Mouse (Mus musculus) large intestine, adult 2 months (tissue): Measurements from ENCODE around the gene Hemgn. TPM values are rescaled to one million over a fixed set of nuclear protein-coding genes. Genes with fewer than 3 reads are reported as not detected.

Experiments
- DNase-seq: peaks from one replicate; pipeline ENCODE4 v3.0.0-alpha.2; 2012; ENCODE audit warnings: low read depth, low spot score
- WGBS: fragments of 180-500 bp; shearing (Covaris S2); methylation state at CpG from one replicate; pipeline ENCODE4 v1.1.7; 2018; 5-methylcytosine and 5-hydroxymethylcytosine counted together
- polyA plus RNA-seq: library from polyadenylated mRNA; depleted of rRNA; stranded (reverse); fragments of >200 nt; gene quantifications from 2 replicates; pipeline ENCODE4 v1.2.3, GENCODE M21; 2012; rRNA removed

The Hemgn gene
- polyA plus RNA-seq, 1 experiment, result 0.05 TPM

DNA sequence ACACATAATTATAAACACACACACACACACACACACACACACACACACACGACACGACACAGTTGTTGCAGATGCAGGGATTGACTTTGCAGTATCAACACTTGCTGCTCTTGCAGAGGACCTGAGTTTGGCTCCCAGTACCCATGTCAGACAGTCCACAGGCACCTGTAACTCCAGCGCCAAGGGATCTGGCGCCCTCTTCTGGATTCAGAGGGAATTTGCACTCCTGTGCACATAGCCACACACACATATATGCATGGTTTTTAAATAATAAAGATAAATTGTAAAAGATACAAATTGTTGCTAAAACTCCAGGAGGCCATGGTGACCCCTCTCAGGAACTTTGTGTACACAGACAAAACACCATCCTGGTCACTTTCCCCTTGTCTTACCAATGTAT is 44.2 kb downstream of the Hemgn start:
- no peak for DNase-seq
- WGBS, result 65% methylated on average over 4 of the region's 4 CpGs

DNA sequence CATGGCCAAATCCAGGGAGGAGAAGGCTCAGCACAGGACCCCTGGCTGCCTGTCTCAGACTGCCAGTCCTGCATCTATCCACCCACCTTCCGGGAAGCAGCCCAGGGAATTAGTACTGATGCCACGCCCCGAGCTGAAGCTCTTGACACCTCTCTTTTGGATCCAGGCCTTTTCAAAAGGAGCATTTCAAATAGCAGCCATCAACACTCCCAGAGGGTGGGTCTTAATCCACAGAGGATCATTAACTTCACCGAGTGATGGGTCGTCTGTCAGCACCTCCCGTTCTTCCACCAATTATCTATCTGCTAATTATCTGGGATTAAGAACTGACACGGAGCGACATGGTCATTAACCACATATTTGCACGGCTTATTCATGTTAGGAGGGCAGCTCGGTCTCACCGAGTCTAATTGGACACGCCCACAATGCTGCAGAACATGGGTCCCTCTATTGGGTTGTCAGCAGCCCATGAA is 45.8 kb downstream of the Hemgn start:
- no peak for DNase-seq
- 11% methylated on average over 12 of the region's 12 CpGs for WGBS

DNA sequence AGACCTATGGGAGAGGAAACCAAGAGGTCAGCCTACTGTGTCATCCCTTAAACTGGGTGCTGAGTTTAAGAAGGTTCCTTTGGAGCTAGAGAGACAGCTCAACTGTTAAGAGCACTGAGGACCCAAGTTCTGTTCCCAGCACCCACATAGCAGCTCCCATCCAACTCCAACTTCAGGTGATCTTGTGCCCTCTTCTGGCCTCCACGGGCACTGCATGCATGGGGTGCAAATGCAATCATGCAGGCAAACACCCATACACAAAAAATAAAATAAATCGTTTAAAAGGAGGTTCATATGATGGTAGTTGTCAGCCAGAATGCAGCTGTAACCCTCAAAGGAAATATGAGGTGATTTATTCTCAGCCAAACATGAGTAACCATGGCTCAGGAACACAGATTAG is 48.9 kb downstream of the Hemgn start:
- 79% methylated on average over 2 of the region's 2 CpGs for WGBS
- no peak for DNase-seq

DNA sequence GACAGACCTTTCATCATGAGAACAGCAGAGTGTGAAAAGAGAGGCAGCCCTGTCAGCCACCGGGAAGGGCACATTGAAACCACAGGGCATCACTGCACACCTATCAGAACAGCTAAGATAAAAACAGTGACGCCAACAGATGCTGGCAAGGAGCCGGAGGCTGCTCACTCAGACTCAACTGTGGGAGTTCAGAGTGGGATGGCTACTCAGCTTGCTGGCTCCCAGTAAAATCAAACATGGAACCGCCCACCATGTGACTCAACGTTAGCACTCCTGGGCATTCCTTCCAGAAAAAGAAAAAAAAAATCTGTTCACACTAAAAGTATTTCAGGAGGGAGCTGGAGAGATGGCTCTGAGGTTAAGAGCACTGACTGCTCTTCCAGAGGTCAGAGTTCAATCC is 52.0 kb downstream of the Hemgn start:
- 61% methylated on average over 5 of the region's 5 CpGs for WGBS
- DNase-seq, result no peak

- WGBS, result 63% methylated on average over 12 of the region's 12 CpGs
- DNase-seq, result no peak
Observed at GRCm38 (mm10) chr4:46359539-46360253, 53.6 kb downstream of the Hemgn start.

GRCm38 (mm10) chr4:46356351-46357133 is 56.8 kb downstream of the Hemgn start:
- WGBS, result 48% methylated on average over 12 of the region's 12 CpGs
- DNase-seq, result peak; percentile 8

DNA sequence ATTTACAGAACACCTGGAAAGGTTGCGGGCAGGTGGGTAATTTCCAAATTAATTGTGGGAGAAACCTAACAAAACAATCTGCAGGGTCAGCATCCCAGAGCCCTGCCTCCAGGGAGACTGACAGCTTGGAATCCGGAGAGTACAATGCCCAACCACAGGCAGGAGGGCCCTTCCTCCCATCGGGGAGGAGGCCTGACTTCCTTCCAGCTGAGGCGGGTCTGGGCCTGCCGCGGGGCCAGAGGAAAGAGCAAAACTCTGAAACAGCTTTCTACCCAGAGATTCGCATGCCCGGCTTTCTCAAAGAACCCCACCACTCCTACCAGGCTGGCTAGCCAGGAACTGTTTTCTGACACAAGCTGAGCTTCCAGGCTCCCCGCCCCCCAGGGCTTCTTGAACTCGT is 60.3 kb downstream of the Hemgn start:
- no peak for DNase-seq
- WGBS, result 31% methylated on average over 10 of the region's 10 CpGs

- 69% methylated on average over 5 of the region's 5 CpGs for WGBS
- DNase-seq, result no peak
Observed at GRCm38 (mm10) chr4:46349530-46349929, 63.8 kb downstream of the Hemgn start.

DNA sequence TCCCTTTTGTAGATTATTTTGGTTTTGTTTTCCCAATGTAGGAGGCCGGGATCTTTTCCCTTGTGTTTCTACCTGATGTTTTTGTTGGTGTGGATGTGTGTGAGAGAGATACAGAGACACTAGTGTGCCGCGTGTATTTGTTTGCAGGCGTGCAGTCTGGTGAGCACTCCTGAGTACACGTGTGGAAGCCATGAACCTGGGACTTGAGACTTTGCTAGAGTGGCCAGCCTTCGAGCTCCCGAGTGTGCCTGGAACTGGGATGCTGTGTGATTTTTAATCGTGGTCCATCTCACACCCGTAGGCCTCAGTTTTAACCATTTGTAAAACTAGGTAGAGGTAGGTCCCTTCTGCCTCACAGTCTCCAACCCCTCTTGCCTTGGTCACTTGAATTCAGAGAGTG is 64.4 kb downstream of the Hemgn start:
- DNase-seq, result no peak
- WGBS, result 35% methylated on average over 9 of the region's 9 CpGs

DNA sequence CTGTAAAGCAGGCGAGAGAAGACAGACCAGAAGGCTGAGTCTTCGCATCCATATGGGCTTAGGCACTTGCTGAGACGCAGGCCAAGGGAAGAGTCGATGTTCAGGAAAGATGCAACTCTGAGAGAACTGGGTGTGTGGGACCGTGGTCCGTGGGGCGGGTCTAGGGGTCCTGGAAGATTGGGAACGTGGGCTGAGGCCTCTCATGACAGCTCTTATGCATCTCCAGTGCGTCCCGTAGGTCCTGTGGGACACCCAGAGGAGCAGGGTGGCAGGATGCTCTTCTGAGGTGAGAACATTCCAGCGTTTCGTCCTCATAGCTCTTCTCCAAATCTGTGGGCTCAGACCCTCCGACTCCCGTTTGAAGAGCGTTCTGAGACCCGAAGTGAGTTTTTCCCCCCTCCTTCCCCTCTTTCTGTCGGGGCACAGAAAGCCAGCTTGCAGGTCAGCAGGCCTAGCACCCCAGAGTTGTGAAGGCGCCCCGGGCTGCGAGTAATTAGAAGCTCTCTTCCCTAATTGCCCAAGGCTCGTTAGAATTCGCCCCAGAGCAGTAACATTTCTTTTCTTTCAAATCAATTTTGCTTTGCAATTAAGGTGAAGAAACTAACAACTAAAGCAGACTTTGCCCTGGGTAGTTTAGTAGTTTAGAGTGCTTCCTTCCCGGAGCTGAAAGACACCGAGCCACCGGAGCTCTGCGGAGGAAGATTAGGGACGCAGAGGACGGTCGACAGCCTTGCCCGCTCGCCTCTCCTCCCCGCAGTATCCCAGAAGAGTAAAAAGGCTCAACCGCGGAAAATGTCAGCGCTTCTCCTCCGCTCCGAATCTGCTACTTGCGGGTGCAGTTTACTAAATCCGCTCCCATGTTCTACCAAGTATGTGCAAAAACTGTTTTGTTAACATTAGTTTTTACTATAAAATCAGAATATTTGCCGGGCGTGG is 65.5 kb downstream of the Hemgn start:
- DNase-seq, result no peak
- 7% methylated on average over 41 of the region's 41 CpGs for whole genome bisulfite sequencing

GRCm38 (mm10) chr4:46347141-46347540 is 66.2 kb downstream of the Hemgn start:
- no peak for DNase-seq
- 9% methylated on average over 4 of the region's 4 CpGs for WGBS

DNA sequence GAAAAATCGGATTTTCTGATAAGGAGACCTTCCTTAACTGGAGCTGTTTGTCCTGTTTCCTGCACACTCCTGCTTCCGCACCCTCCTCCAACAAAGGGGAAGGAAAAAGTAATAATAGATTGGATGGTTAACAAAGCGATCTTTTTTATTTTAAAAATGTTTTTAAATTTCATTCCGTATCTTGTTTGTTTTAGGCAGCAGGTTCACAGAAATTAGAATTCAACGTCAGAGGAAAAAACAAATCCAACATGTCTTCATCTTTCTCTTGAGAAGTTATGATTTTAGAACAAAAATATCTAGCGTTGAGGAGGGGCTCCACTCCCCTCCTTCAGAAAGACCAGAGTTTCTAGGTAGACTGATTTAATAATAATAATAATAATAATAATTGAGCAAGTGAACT is 67.1 kb downstream of the Hemgn start:
- 35% methylated on average over 6 of the region's 6 CpGs for WGBS

DNA sequence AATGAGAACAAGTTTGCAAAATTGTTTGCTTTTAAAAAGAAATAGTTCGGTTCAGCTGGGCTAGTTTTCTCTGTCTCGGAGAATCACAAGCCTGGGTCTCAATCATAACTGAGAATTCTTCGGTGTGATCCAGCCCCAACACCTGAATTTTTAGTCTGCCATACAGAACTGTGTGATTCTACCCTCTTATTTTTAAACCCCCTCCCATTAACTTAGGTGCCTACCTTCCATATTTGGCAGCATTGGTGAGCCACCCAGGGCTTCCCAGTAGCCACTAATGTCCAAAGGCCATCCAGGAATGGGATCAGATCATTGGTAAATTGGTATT is 67.6 kb downstream of the Hemgn start:
- no peak for DNase-seq
- WGBS, result 26% methylated on average over 3 of the region's 3 CpGs

More for the DNA sequence above, 67.1 kb downstream of the Hemgn start:
- DNase-seq, result no peak

- 7% methylated on average over 67 of the region's 67 CpGs for WGBS
- DNase-seq, result no peak
Observed at GRCm38 (mm10) chr4:46345056-46345772, 68.1 kb downstream of the Hemgn start.

DNA sequence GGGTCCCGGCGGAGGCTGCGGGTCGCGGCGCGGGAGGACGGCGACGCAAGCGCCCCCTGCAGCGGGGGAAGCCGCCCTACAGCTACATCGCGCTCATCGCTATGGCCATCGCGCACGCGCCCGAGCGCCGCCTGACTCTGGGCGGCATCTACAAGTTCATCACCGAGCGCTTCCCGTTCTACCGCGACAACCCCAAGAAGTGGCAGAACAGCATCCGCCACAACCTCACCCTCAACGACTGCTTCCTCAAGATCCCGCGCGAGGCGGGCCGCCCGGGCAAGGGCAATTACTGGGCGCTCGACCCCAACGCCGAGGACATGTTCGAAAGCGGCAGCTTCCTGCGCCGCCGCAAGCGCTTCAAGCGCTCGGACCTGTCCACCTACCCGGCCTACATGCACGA is 69.0 kb downstream of the Hemgn start:
- no peak for DNase-seq
- WGBS, result under 1% methylated on average over 51 of the region's 51 CpGs

Other genes starting within 250 kb of the Hemgn start
- gene Xpa, start 217.2 kb downstream of the Hemgn start, polyA plus RNA-seq, result 8.7 and 15.8 TPM in 2 replicates
- gene Foxe1, start 69.9 kb downstream of the Hemgn start, polyA plus RNA-seq, result not detected in 2 replicates
- 4.4 and 5.3 TPM in 2 replicates for gene Trmo, start 24.1 kb downstream of the Hemgn start, polyA plus RNA-seq
- gene Anp32b, start 37.4 kb upstream of the Hemgn start, polyA plus RNA-seq, result 9.6 and 11.5 TPM in 2 replicates
- 72.6 and 86.8 TPM in 2 replicates for gene Nans, start 75.7 kb upstream of the Hemgn start, polyA plus RNA-seq
- 12.7 and 25.6 TPM in 2 replicates for gene Trim14, start 122.6 kb upstream of the Hemgn start, polyA plus RNA-seq
- 166 and 316 TPM in 2 replicates for gene Coro2a, start 188.7 kb upstream of the Hemgn start, polyA plus RNA-seq
- gene Tbc1d2, start 236.7 kb upstream of the Hemgn start, polyA plus RNA-seq, result 7.9 and 8.4 TPM in 2 replicates